Mouse (Mus musculus): Measurements from ENCODE around the gene Prss41. TPM values are rescaled to one million over a fixed set of nuclear protein-coding genes. Genes with fewer than 3 reads are reported as not detected.

Prss41 gene
- polyA plus RNA-seq, 1 experiment from 2014 or later = 3.2 TPM

DNA sequence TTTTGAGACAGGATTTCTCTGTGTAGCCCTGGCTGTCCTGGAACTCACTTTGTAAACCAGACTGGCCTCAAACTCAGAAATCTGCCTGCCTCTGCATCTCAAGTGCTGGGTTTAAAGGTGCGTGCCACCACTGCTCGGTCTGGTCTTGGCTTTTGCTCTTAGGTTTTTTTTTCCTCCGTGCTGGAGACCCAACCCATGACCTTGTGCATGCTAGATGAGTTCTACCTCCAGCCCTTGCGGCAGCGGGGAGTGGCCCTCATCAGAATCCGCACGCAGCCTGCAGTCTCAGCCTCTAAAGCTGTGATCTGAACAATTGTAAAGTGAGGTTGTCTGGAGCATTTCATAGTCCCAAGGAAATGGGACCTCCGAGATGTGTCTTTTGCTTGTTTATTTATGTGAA, 48.6 kb downstream of the Prss41 start:
- H3K27ac ChIP-seq = no peak overlapping the region
- H3K36me3 ChIP-seq = no peaks in the 10 kb centered on the region
- no peak overlapping the region for H3K4me3 ChIP-seq (replicated peaks)
- H3K4me1 ChIP-seq = peaks cover 10% of the 10 kb centered on the region
- ATAC-seq (replicated peaks; ENCODE audit: low FRiP score) = no peak
- H3K9ac ChIP-seq = no peak overlapping the region
- H3K27me3 ChIP-seq = no peaks in the 10 kb centered on the region
- H3K9me3 ChIP-seq (replicated peaks) = no peaks in the 10 kb centered on the region
- no peak overlapping the region for H3K4me2 ChIP-seq
- WGBS = 92% methylated on average over 8 of the region's 8 CpGs

DNA sequence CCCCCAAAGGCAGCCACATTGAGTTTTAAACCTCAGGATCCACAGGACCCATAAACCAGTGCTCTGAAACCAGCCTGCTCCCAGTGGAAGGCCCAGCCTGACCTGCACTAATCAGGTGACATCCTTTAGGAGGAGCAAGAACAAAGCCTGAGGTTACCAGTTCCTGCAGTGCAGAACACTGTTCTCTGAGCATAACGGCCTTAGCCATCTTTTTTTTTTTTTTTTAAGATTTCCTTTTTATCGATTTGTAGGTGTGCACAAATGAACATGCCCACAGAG, 53.0 kb downstream of the Prss41 start:
- Histone ChIP-seq H3K4me2 (peak overlapping the region; percentile 70), H3K27ac (peak overlapping the region; percentile 81), H3K9ac (peak overlapping the region; percentile 72; the same call in 1 of the 2 replicates), H3K27me3 (no peaks in the 10 kb centered on the region), H3K4me3 (replicated peaks) (peak overlapping the region; percentile 54), H3K4me1 (peaks cover 26% of the 10 kb centered on the region), H3K9me3 (replicated peaks) (no peaks in the 10 kb centered on the region), H3K36me3 (no peaks in the 10 kb centered on the region)
- peak; percentile 23; the same call in 1 of the 2 replicates for ATAC-seq (replicated peaks; ENCODE audit: low FRiP score)
- WGBS = 50% methylated on average over 2 of the region's 2 CpGs

DNA sequence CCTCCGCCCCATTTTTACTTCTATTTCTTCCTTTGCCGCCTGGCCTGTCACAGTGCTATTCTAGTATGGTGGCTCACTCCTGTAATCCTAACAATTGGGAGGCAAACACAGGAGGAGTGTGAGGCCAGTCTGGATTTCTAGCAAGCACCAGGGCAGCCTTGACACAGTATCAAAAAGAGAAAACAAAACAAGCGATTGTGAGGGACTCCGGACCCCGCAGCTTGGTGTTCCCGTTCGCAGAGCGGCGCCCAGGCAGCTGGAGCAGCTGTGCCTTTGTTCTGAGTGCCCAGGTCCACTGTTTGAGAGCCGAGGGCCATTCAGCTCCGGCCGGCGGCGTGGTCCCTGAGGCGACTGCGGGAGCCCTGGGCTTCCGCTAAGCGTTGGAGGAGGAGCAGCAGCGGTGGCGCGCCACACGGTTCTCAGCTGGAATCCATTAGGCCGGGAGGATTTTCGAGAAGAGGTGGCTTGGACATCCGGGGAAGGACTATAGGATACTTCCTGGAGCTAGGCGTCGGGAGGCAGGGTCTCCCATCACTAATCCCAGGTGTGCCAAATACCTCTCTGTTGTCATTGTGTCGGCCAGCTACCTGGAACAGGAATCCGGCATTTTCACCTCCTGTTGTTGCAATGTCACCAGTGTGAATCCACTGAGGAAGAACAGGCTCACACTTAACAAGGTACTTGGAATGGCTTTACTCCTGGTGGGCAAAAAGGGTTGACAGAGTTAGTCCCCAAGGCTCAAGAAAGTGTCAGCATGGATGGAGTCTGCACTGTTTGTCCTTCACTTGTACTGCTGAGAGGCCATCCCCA, 53.5 kb downstream of the Prss41 start, which contains the start of gene Srrm2:
Gene Srrm2, plus strand, starts transcription at position 264 of the 810 bp plus-strand sequence.
- 3% methylated on average over 29 of the region's 29 CpGs for WGBS
- Histone ChIP-seq H3K36me3 (no peaks in the 10 kb centered on the region), H3K4me1 (peaks cover 30% of the 10 kb centered on the region), H3K9ac (peak within 1 kb of the TSS; percentile 72), H3K27ac (peak within 1 kb of the TSS; percentile 81), H3K4me2 (peak within 1 kb of the TSS; percentile 70), H3K9me3 (replicated peaks) (no peaks in the 10 kb centered on the region), H3K4me3 (replicated peaks) (peak within 1 kb of the TSS; percentile 54), H3K27me3 (no peaks in the 10 kb centered on the region)
- ATAC-seq (replicated peaks; ENCODE audit: low FRiP score) = peak; percentile 75

DNA sequence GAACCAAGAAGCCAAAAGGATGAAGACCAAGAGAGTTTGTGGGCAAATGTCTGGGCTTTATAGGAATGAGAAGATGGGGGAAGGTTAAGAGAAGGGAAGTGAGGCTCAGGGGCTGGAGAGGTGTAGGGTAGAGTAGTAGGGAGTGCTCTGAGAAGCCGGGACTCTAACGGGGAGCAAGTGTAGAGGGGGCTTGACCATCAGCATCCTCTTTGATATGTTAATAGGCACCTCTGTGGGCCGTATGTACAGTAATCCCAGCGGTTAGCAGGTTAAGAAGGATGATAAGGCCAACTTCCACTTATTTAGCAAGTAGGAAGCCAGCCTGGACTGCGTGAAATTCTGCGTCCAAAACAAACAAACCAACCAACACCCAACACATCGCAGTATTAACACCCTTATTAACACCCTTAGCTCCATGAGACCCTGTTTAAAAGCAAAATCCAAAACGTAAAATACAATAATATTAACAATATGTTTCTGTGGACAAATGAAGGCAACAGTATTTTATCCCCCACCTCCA, 54.2 kb downstream of the Prss41 start:
- peaks cover 31% of the 10 kb centered on the region for H3K4me1 ChIP-seq
- ATAC-seq (replicated peaks; ENCODE audit: low FRiP score) = no peak
- peak overlapping the region; percentile 72; the same call in 1 of the 2 replicates for H3K9ac ChIP-seq
- no peaks in the 10 kb centered on the region for H3K27me3 ChIP-seq
- H3K27ac ChIP-seq = 0 out of 2 replicates have a peak overlapping the region, but pooled peaks have one; percentile 81
- H3K4me3 ChIP-seq (replicated peaks) = peak overlapping the region; percentile 54
- H3K4me2 ChIP-seq = peak overlapping the region; percentile 70
- WGBS = 18% methylated on average over 8 of the region's 8 CpGs
- H3K36me3 ChIP-seq = no peaks in the 10 kb centered on the region
- no peaks in the 10 kb centered on the region for H3K9me3 ChIP-seq (replicated peaks)

DNA sequence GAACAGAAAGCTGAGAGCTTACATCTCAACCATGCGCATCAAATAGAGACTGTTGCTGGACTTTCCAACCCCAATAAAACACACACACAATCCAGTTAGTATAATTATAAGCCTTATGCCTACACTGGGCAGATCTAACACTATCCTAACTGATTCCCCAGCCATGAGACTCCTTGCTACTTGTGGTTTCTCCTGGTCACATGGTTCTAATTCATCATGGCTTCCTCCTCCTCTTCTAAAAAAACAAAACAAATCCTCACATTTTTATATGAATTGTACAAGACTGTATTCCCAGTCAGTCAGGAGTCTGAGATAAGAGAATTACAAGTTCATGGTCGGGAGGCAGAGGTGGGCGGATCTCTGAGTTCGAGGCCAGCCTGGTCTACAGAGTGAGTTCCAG, 55.0 kb downstream of the Prss41 start:
- Histone ChIP-seq H3K27ac (no peak overlapping the region), H3K4me3 (replicated peaks) (no peak overlapping the region), H3K9ac (no peak overlapping the region), H3K9me3 (replicated peaks) (no peaks in the 10 kb centered on the region), H3K27me3 (no peaks in the 10 kb centered on the region), H3K4me1 (peaks cover 31% of the 10 kb centered on the region), H3K36me3 (no peaks in the 10 kb centered on the region), H3K4me2 (no peak overlapping the region)
- ATAC-seq (replicated peaks; ENCODE audit: low FRiP score) = no peak
- 88% methylated on average over 4 of the region's 4 CpGs for WGBS

Small RNA genes lying within 50 kb of the gene (microRNA-seq; reads per million reads assigned to microRNA genes)
- not detected for gene Mir5125

Other genes with a start within 250 kb of the Prss41 start
- gene Zfp13, start 244.7 kb downstream of the Prss41 start, polyA plus RNA-seq (2015; fragmentation: Nextera tagmentation; extraction: Ambion mirVana) = 16.3 and 16.5 TPM in 2 replicates
- not detected in 2 replicates for gene Zscan10, start 243.3 kb downstream of the Prss41 start, polyA plus RNA-seq (2015; fragmentation: Nextera tagmentation; extraction: Ambion mirVana)
- 1.1 and 1.3 TPM in 2 replicates for gene Mmp25, start 198.9 kb downstream of the Prss41 start, polyA plus RNA-seq (2015; fragmentation: Nextera tagmentation; extraction: Ambion mirVana)
- 1.3 and 1.5 TPM in 2 replicates for gene Bicdl2, start 183.7 kb downstream of the Prss41 start, polyA plus RNA-seq (2015; fragmentation: Nextera tagmentation; extraction: Ambion mirVana)
- 63.2 and 69.5 TPM in 2 replicates for gene Hcfc1r1, start 170.6 kb downstream of the Prss41 start, polyA plus RNA-seq (2015; fragmentation: Nextera tagmentation; extraction: Ambion mirVana)
- gene Thoc6, start 170.3 kb downstream of the Prss41 start, polyA plus RNA-seq (2015; fragmentation: Nextera tagmentation; extraction: Ambion mirVana) = 52.4 and 53.4 TPM in 2 replicates
- gene Tnfrsf12a, start 166.7 kb downstream of the Prss41 start, polyA plus RNA-seq (2015; fragmentation: Nextera tagmentation; extraction: Ambion mirVana) = 27.5 and 29.5 TPM in 2 replicates
- gene Cldn6, start 164.9 kb downstream of the Prss41 start, polyA plus RNA-seq (2015; fragmentation: Nextera tagmentation; extraction: Ambion mirVana) = 189 and 191 TPM in 2 replicates
- gene Cldn9, start 160.1 kb downstream of the Prss41 start, polyA plus RNA-seq (2015; fragmentation: Nextera tagmentation; extraction: Ambion mirVana) = 51.2 and 53.1 TPM in 2 replicates
- gene 1520401A03Rik, start 121.4 kb downstream of the Prss41 start, polyA plus RNA-seq (2015; fragmentation: Nextera tagmentation; extraction: Ambion mirVana) = 0.14 and 0.88 TPM in 2 replicates
- 48.4 and 56.3 TPM in 2 replicates for gene Pkmyt1, start 117.8 kb downstream of the Prss41 start, polyA plus RNA-seq (2015; fragmentation: Nextera tagmentation; extraction: Ambion mirVana)
- 19.8 and 23.8 TPM in 2 replicates for gene Paqr4, start 103.3 kb downstream of the Prss41 start, polyA plus RNA-seq (2015; fragmentation: Nextera tagmentation; extraction: Ambion mirVana)
- 1.9 and 2.2 TPM in 2 replicates for gene Kremen2, start 98.3 kb downstream of the Prss41 start, polyA plus RNA-seq (2015; fragmentation: Nextera tagmentation; extraction: Ambion mirVana)
- gene Flywch1, start 72.6 kb downstream of the Prss41 start, polyA plus RNA-seq (2015; fragmentation: Nextera tagmentation; extraction: Ambion mirVana) = 89.5 and 91.0 TPM in 2 replicates
- 35.0 and 37.4 TPM in 2 replicates for gene Flywch2, start 58.1 kb downstream of the Prss41 start, polyA plus RNA-seq (2015; fragmentation: Nextera tagmentation; extraction: Ambion mirVana)
- 496 and 536 TPM in 2 replicates for gene Srrm2, start 53.6 kb downstream of the Prss41 start, polyA plus RNA-seq (2015; fragmentation: Nextera tagmentation; extraction: Ambion mirVana)
- 999 and 1,052 TPM in 2 replicates for gene Elob, start 15.0 kb downstream of the Prss41 start, polyA plus RNA-seq (2015; fragmentation: Nextera tagmentation; extraction: Ambion mirVana)
- 0.18 TPM in 1 of 2 replicates, not detected in the other for gene Prss33, start 8.1 kb downstream of the Prss41 start, polyA plus RNA-seq (2015; fragmentation: Nextera tagmentation; extraction: Ambion mirVana)
- gene Prss32, start 317 bp downstream of the Prss41 start, polyA plus RNA-seq (2015; fragmentation: Nextera tagmentation; extraction: Ambion mirVana) = 1.8 TPM in 1 of 2 replicates, not detected in the other
- gene Prss21, start 23.9 kb upstream of the Prss41 start, polyA plus RNA-seq (2015; fragmentation: Nextera tagmentation; extraction: Ambion mirVana) = not detected in 2 replicates
- gene Dcpp1, start 36.7 kb upstream of the Prss41 start, polyA plus RNA-seq (2015; fragmentation: Nextera tagmentation; extraction: Ambion mirVana) = not detected in 2 replicates
- not detected in 2 replicates for gene Dcpp2, start 36.7 kb upstream of the Prss41 start, polyA plus RNA-seq (2015; fragmentation: Nextera tagmentation; extraction: Ambion mirVana)
- gene Dcpp3, start 73.3 kb upstream of the Prss41 start, polyA plus RNA-seq (2015; fragmentation: Nextera tagmentation; extraction: Ambion mirVana) = not detected in 2 replicates
- gene Sbp, start 97.5 kb upstream of the Prss41 start, polyA plus RNA-seq (2015; fragmentation: Nextera tagmentation; extraction: Ambion mirVana) = not detected in 2 replicates
- not detected in 2 replicates for gene Sbpl, start 111.1 kb upstream of the Prss41 start, polyA plus RNA-seq (2015; fragmentation: Nextera tagmentation; extraction: Ambion mirVana)
- gene Prss30, start 136.4 kb upstream of the Prss41 start, polyA plus RNA-seq (2015; fragmentation: Nextera tagmentation; extraction: Ambion mirVana) = 0.18 and 0.23 TPM in 2 replicates
- gene Prss22, start 153.9 kb upstream of the Prss41 start, polyA plus RNA-seq (2015; fragmentation: Nextera tagmentation; extraction: Ambion mirVana) = 0.57 and 1.2 TPM in 2 replicates
- 0.26 and 0.29 TPM in 2 replicates for gene Prss27, start 194.0 kb upstream of the Prss41 start, polyA plus RNA-seq (2015; fragmentation: Nextera tagmentation; extraction: Ambion mirVana)
- 62.8 and 64.1 TPM in 2 replicates for gene Kctd5, start 229.3 kb upstream of the Prss41 start, polyA plus RNA-seq (2015; fragmentation: Nextera tagmentation; extraction: Ambion mirVana)

All from kidney, embryonic 15.5 days (tissue).